9 mouse cellular contexts compared by ENCODE assay signal in the genomic region with DNA sequence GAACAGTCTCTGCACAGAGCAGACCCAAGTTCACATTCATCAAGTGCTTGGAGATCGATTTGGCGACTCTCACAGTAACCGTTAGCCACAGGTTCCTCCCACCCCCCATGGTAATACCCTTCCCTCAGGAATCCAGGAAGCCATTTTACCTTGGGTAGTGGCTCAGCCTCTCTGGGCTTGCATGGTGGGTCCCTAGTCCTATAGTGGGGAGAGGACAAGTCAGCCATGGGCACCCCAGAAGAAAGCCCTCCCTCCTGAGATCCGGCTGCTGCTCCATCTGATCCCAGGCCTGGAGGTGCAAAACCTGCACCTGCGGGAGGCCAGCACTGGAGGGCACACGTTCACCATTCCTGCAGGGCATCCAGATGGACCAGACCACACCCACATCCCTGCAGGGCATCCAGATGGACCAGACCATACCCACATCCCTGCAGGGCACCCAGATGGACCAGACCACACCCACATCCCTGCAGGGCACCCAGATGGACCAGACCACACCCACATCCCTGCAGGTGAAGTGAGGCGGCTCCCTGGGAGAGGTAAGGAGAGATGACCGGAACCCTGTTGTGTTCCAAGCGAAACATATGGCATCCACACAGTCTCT. TPM values are rescaled to one million over a fixed set of nuclear protein-coding genes. Genes with fewer than 3 reads are reported as not detected.
DNase-seq lines count a peak whose midpoint lies in the region; ATAC-seq and TF ChIP-seq lines count a peak whose summit lies in the region.
"Had no signal": no experiment of that assay in that cellular context is flagged by ENCODE, and none has a peak within 500 bp of the region (broad histone marks: within the 10 kb centered on the region; RNA-seq: fewer than 3 reads in every experiment).

No protein-coding gene starts in this region.

- no peak for TF ChIP-seq POLR2A in kidney, adult 2 months (IDR thresholded peaks at IDR 0.05; ENCODE audit: low read depth, low read length)
- no peak for TF ChIP-seq POLR2A in testis, adult 2 months (IDR thresholded peaks at IDR 0.05; ENCODE audit: control insufficient read depth, low read depth, low read length)

- peak; percentile 61 for TF ChIP-seq CTCF in kidney, adult 2 months (conservative IDR thresholded peaks at IDR 0.05; ENCODE audit: insufficient read depth, insufficient read length, low read depth, low read length)
- peak; percentile 33; the same call in 1 of the 2 replicates for TF ChIP-seq CTCF in testis, adult 2 months (IDR thresholded peaks at IDR 0.05; ENCODE audit: control insufficient read depth, insufficient read depth, insufficient replicate concordance, low read depth, low read length)

- no peaks in the 10 kb centered on the region for H3K4me1 ChIP-seq in kidney, adult 2 months (ENCODE audit: control insufficient read depth, insufficient read depth, low read length)
- H3K4me1 ChIP-seq in testis, adult 2 months (ENCODE audit: control insufficient read depth, insufficient read depth, low read length), result peaks cover 14% of the 10 kb centered on the region
- H3K4me1 ChIP-seq: hindbrain, embryonic 15.5 days had no signal

- WGBS in kidney, adult 2 months, result 54% methylated on average over 9 of the region's 9 CpGs

- ATAC-seq in frontal cortex, adult (ENCODE audit: low TSS enrichment), result no peak

- H3K27ac ChIP-seq in kidney, adult 2 months (ENCODE audit: insufficient read depth, low read depth, low read length), result no peak overlapping the region
- no peak overlapping the region for H3K27ac ChIP-seq in testis, adult 2 months (ENCODE audit: control insufficient read depth, insufficient read depth, low read depth, low read length)
- H3K27ac ChIP-seq: hindbrain, embryonic 15.5 days had no signal

- H3K36me3 ChIP-seq in kidney, adult 2 months (ENCODE audit: control insufficient read depth, insufficient read depth, low read length), result no peaks in the 10 kb centered on the region
- no peaks in the 10 kb centered on the region for H3K36me3 ChIP-seq in testis, adult 2 months (ENCODE audit: control insufficient read depth, insufficient read depth, low read length)
- H3K36me3 ChIP-seq: hindbrain, embryonic 15.5 days had no signal

- peak; percentile 31 for DNase-seq in cerebellum, adult 11-12 months
- DNase-seq in cerebellum, adult 18-20 months, result no peak
- peak; percentile 10 for DNase-seq in kidney, adult 2 months
- DNase-seq in kidney, adult 9 months, result no peak
- no peak for DNase-seq in testis, postnatal 14 days (ENCODE audit: low spot score)
- no peak for DNase-seq in frontal cortex, postnatal 36 days (ENCODE audit: low spot score in 2 of 2)

- H3K27me3 ChIP-seq in kidney, adult 2 months (replicated peaks; ENCODE audit: control insufficient read depth, insufficient read depth, low read length), result no peaks in the 10 kb centered on the region
- no peaks in the 10 kb centered on the region for H3K27me3 ChIP-seq in testis, adult 2 months (ENCODE audit: control insufficient read depth, insufficient read depth, low read length)
- H3K27me3 ChIP-seq: hindbrain, embryonic 15.5 days had no signal

- no peak overlapping the region for H3K4me3 ChIP-seq in kidney, adult 2 months (ENCODE audit: insufficient read depth, low read depth, low read length)
- H3K4me3 ChIP-seq in testis, adult 2 months (ENCODE audit: control insufficient read depth, low read depth, low read length), result no peak overlapping the region
- H3K4me3 ChIP-seq: hindbrain, embryonic 15.5 days had no signal

RNA-seq across cellular contexts. Expression of a gene that starts 31.6 kb away (rescaled TPM):
- 97.9 and 136 TPM in 2 replicates for polyA plus RNA-seq in kidney, adult 2 months (2012; rRNA removed)
- polyA plus RNA-seq in testis, adult 2 months (2012; rRNA removed), result 95.4 and 115 TPM in 2 replicates

RNA-seq across cellular contexts. Expression of a gene that starts 38.9 kb away (rescaled TPM):
- polyA plus RNA-seq in kidney, adult 2 months (2012; rRNA removed), result 0.03 and 1.6 TPM in 2 replicates
- 21.2 and 25.3 TPM in 2 replicates for polyA plus RNA-seq in testis, adult 2 months (2012; rRNA removed)
- polyA plus RNA-seq: hindbrain, embryonic 15.5 days had no signal

Comparison
In these comparisons a context has a peak if more than half of its experiments do, and no peak if none do; other contexts are left out.
1. DNase-seq: peak in cerebellum, adult 11-12 months (single experiment) and kidney, adult 2 months (single experiment); none in cerebellum, adult 18-20 months (0 of 2), kidney, adult 9 months (single experiment), testis, postnatal 14 days (single experiment) and frontal cortex, postnatal 36 days (0 of 2).